Mouse (Mus musculus) heart, adult 2 months (tissue): ENCODE measurements around the gene Satb2.

Source experiments
- CTCF ChIP-seq: fragments of 200-600 bp; IDR thresholded peaks from 2 replicates; pipeline ENCODE4 v1.8.1; 2022; ENCODE audit warnings: antibody characterized with exemption, mild to moderate bottlenecking, moderate library complexity
- EP300 ChIP-seq: fragments of 200-500 bp; IDR thresholded peaks from 2 replicates; pipeline ENCODE4 v1.6.1; 2011; ENCODE audit warnings: low read depth, low read length, control low read depth; ENCODE audit not compliant: insufficient read depth
- POLR2A ChIP-seq: fragments of 200-500 bp; IDR thresholded peaks from 2 replicates; pipeline ENCODE4 v1.6.1; 2011; ENCODE audit warnings: mild to moderate bottlenecking, low read depth, low read length, control low read depth; ENCODE audit not compliant: insufficient read depth

- TF ChIP-seq CTCF: no peak
- TF ChIP-seq EP300: no peak
- no peak for TF ChIP-seq POLR2A
These were observed 1.3 kb upstream of the Satb2 start for GRCm38 (mm10) chr1:56979531-56980395.
